Mouse (Mus musculus): Measurements from ENCODE around the gene Dhrs2. TPM values are rescaled to one million over a fixed set of nuclear protein-coding genes. Genes with fewer than 3 reads are reported as not detected.

Dhrs2 gene
- polyA plus RNA-seq, 1 experiment from 2014 or later = not detected

DNA sequence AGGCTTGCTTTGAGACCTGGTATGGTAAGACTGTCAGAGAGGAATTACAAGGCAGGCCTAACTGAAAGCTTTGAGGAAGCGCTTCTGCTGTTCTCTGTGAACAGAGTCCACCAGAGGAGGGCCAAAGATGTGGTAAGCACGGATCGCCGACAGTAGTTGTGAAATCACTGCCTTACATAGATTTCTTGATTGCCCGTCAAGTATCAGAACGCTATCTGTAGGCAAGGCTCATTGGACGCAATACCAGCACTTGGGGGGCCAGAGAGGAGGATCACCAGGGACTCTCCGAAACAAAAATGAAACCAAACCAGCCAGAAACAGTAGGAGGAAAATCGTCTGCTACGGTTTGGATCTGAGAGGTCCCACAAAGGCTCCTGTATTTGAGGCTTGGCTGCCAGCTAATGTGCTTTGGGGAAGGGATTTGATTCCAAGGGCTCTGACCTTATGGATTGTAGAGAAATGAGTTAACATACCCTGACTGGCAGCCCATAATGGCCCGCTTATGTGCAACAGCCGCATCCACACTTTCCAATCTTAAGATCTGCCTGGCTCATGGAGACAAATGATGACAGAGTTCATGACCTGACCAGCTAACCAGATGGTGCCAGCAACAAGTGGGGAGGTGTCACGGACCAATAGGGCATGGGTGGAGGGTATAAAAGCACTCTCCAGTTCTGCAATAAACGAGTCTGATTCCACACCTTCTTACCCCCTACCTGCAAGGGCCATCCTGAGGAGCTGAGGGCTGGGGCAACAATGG is 27.8 kb upstream of the Dhrs2 start:
- Histone ChIP-seq H3K4me3 (ENCODE audit: low read depth, low read length) (no peak overlapping the region), H3K4me2 (ENCODE audit: low read depth, low read length, severe bottlenecking) (no peak overlapping the region), H3K9me3 (ENCODE audit: control insufficient read depth, low read length) (no peaks in the 10 kb centered on the region), H3K27me3 (ENCODE audit: control insufficient read depth, insufficient read depth, low read length) (no peaks in the 10 kb centered on the region), H3K9ac (ENCODE audit: low read length) (no peak overlapping the region), H3K36me3 (ENCODE audit: control insufficient read depth, insufficient read depth, low read length) (no peaks in the 10 kb centered on the region), H3K4me1 (replicated peaks; ENCODE audit: control insufficient read depth, insufficient read depth, low read length) (peaks cover 3% of the 10 kb centered on the region; the same call in 1 of the 2 replicates), H3K27ac (ENCODE audit: low read depth, low read length) (no peak overlapping the region)
- DNase-seq (ENCODE audit: low spot score) (no peak), ATAC-seq (replicated peaks; ENCODE audit: low FRiP score) (no peak)
- 79% methylated on average over 14 of the region's 14 CpGs for WGBS

DNA sequence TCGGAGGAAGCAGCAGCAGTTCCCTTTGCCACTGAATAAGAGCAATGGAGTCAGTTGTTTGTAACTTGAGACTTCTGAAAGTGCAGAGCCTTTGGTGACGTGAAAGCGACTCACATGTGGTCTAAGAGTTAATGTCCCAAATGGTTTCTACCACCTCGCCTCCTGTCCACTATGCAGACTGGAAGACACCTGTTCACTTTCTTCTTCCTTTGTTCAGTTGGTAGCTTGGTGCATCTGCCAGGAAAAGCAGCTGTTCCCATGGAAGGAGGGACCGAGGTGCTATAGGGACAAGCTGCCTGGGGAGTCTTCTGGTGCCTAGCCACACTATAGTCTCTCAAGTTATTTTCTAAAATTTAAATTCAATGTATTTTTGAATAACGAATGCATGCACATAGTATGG is 27.0 kb upstream of the Dhrs2 start:
- no peak overlapping the region for H3K27ac ChIP-seq (ENCODE audit: low read depth, low read length)
- H3K9me3 ChIP-seq (ENCODE audit: control insufficient read depth, low read length) = no peaks in the 10 kb centered on the region
- ATAC-seq (replicated peaks; ENCODE audit: low FRiP score) (no peak), DNase-seq (ENCODE audit: low spot score) (no peak)
- WGBS = 60% methylated on average over 6 of the region's 6 CpGs
- no peak overlapping the region for H3K4me3 ChIP-seq (ENCODE audit: low read depth, low read length)
- H3K4me1 ChIP-seq (replicated peaks; ENCODE audit: control insufficient read depth, insufficient read depth, low read length) = no peaks in the 10 kb centered on the region
- H3K27me3 ChIP-seq (ENCODE audit: control insufficient read depth, insufficient read depth, low read length) = no peaks in the 10 kb centered on the region
- H3K36me3 ChIP-seq (ENCODE audit: control insufficient read depth, insufficient read depth, low read length) = no peaks in the 10 kb centered on the region
- no peak overlapping the region for H3K9ac ChIP-seq (ENCODE audit: low read length)
- no peak overlapping the region for H3K4me2 ChIP-seq (ENCODE audit: low read depth, low read length, severe bottlenecking)

DNA sequence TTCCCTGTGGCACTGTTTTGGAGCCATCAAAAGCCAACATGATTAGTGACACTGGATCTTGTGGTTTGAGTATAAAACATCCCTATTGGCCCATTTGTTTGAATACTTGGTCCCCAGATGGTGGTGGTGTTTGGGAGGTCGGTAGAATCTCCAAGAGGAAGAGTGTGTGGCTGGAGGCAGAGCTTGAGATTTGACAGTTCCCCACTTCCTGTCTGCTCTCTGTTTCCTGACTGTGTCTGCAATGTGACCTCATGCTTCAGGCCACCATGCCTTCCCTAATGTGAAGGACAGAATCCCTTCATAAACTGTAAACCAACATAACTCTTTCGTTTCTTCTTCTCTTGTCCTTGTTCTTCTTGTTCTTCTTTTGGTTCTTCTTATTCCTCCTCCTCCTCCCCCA is 24.7 kb upstream of the Dhrs2 start:
- Histone ChIP-seq H3K9me3 (ENCODE audit: control insufficient read depth, low read length) (no peaks in the 10 kb centered on the region), H3K36me3 (ENCODE audit: control insufficient read depth, insufficient read depth, low read length) (no peaks in the 10 kb centered on the region), H3K4me3 (ENCODE audit: low read depth, low read length) (no peak overlapping the region), H3K27ac (ENCODE audit: low read depth, low read length) (no peak overlapping the region), H3K9ac (ENCODE audit: low read length) (no peak overlapping the region), H3K4me2 (ENCODE audit: low read depth, low read length, severe bottlenecking) (no peak overlapping the region), H3K27me3 (ENCODE audit: control insufficient read depth, insufficient read depth, low read length) (no peaks in the 10 kb centered on the region), H3K4me1 (replicated peaks; ENCODE audit: control insufficient read depth, insufficient read depth, low read length) (no peaks in the 10 kb centered on the region)
- no peak for ATAC-seq (replicated peaks; ENCODE audit: low FRiP score)
- no peak for DNase-seq (ENCODE audit: low spot score)
- WGBS = 69% methylated on average over 2 of the region's 2 CpGs

DNA sequence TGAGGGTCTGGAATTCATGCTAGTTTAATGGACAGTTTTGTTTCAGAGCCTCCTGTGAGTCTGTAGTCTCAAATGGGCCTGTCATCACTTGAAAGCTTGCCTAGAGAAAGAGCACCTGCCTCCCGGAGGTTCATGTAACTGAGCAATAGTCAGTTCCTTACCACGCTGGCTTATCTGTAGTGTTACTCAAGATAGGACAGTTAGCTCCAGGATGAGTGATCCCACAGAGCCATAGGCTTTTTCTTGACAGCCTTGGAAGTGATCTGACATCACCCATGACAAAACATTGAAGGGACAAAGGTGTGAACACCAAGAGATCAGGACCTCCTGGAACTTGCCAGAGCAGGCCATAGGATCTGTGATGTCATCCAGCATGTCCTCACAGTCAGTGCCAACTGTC is 23.6 kb upstream of the Dhrs2 start:
- Histone ChIP-seq H3K27me3 (ENCODE audit: control insufficient read depth, insufficient read depth, low read length) (no peaks in the 10 kb centered on the region), H3K9ac (ENCODE audit: low read length) (no peak overlapping the region), H3K27ac (ENCODE audit: low read depth, low read length) (no peak overlapping the region), H3K4me2 (ENCODE audit: low read depth, low read length, severe bottlenecking) (no peak overlapping the region), H3K36me3 (ENCODE audit: control insufficient read depth, insufficient read depth, low read length) (no peaks in the 10 kb centered on the region), H3K4me1 (replicated peaks; ENCODE audit: control insufficient read depth, insufficient read depth, low read length) (no peaks in the 10 kb centered on the region), H3K4me3 (ENCODE audit: low read depth, low read length) (no peak overlapping the region), H3K9me3 (ENCODE audit: control insufficient read depth, low read length) (no peaks in the 10 kb centered on the region)
- no peak for ATAC-seq (replicated peaks; ENCODE audit: low FRiP score)
- no peak for DNase-seq (ENCODE audit: low spot score)
- 86% methylated on average over 2 of the region's 2 CpGs for WGBS

DNA sequence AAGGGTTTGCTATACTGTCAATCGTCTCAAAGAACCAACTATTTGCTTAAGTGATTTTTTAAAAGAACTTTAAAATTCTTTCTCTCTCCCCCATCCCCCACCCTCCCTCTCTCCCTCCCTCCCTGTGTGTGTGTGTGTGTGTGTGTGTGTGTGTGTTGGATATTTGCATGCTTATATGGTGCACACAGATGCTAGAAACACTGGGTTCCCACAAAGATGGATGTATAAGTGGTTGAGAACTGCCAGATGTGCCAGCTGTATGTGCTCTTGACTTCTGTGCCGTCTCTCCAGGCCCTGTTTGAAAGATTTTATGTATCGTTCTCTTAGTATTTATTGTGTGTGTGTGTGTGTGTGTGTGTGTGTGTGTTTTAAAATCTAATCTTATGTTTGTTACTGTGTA is 17.3 kb upstream of the Dhrs2 start:
- Histone ChIP-seq H3K36me3 (ENCODE audit: control insufficient read depth, insufficient read depth, low read length) (no peaks in the 10 kb centered on the region), H3K9me3 (ENCODE audit: control insufficient read depth, low read length) (no peaks in the 10 kb centered on the region), H3K4me2 (ENCODE audit: low read depth, low read length, severe bottlenecking) (no peak overlapping the region), H3K27me3 (ENCODE audit: control insufficient read depth, insufficient read depth, low read length) (no peaks in the 10 kb centered on the region), H3K9ac (ENCODE audit: low read length) (no peak overlapping the region), H3K27ac (ENCODE audit: low read depth, low read length) (no peak overlapping the region), H3K4me1 (replicated peaks; ENCODE audit: control insufficient read depth, insufficient read depth, low read length) (no peaks in the 10 kb centered on the region), H3K4me3 (ENCODE audit: low read depth, low read length) (no peak overlapping the region)
- ATAC-seq (replicated peaks; ENCODE audit: low FRiP score) (no peak), DNase-seq (ENCODE audit: low spot score) (no peak)
- WGBS = 84% methylated on average over 3 of the region's 3 CpGs

DNA sequence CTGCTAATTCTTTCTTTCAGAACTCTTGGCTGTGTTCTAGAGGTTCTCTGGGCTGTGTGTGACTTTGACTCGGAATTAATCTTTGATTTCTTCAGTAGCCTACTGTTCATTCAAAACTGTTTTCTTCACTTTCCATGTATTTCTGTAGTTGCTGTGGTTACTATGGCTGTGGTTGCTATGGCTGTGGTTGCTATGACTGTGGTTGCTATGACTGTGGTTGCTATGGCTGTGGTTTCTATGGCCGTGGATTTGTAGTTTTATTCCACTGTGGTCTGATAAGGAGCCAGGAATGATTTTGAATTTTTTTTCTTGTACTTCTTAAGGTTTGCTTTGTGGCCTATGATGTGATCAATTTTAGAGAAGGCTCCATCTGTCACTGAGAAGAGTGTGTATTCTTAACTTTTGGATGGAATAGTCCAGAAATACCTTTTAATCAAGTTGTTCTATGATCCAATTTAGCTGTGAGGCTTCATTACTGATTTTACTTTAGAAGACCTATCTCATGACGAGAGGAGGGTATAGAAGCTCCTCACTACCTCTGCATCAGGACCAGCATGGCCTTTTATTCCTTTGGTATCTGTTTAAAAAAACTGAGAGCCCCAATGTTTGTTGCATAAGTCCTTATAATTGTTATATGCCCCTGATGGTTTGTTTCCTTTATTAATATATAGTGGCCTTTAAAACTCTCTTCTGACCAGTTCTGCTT is 16.6 kb upstream of the Dhrs2 start:
- 40% methylated on average over 3 of the region's 3 CpGs for WGBS
- no peak overlapping the region for H3K27ac ChIP-seq (ENCODE audit: low read depth, low read length)

DNA sequence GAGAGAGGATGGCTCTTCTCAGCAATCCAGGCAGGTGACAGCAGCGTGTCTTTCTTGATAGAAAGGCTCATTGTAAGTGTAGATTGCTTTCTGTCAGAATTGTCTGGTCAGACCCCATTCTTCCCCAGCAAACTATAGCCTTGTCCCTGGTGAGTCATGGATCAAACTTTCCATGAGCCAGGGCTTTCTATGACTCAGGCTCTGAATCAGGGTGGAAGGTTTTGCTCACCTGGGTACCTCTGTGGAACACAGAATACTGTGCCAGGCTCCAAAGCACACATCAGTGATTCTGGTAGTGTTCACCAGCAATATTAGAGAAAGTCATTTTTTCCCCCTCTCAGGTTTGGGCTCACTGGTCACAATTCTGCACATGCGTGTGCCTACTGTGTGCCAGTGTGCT is 13.5 kb upstream of the Dhrs2 start:
- 87% methylated on average over 2 of the region's 2 CpGs for WGBS
- H3K27ac ChIP-seq (ENCODE audit: low read depth, low read length) = no peak overlapping the region
- H3K9ac ChIP-seq (ENCODE audit: low read length) = no peak overlapping the region
- H3K4me3 ChIP-seq (ENCODE audit: low read depth, low read length) = no peak overlapping the region
- no peaks in the 10 kb centered on the region for H3K4me1 ChIP-seq (replicated peaks; ENCODE audit: control insufficient read depth, insufficient read depth, low read length)
- no peaks in the 10 kb centered on the region for H3K9me3 ChIP-seq (ENCODE audit: control insufficient read depth, low read length)
- no peak overlapping the region for H3K4me2 ChIP-seq (ENCODE audit: low read depth, low read length, severe bottlenecking)
- no peak for DNase-seq (ENCODE audit: low spot score)
- no peaks in the 10 kb centered on the region for H3K27me3 ChIP-seq (ENCODE audit: control insufficient read depth, insufficient read depth, low read length)
- H3K36me3 ChIP-seq (ENCODE audit: control insufficient read depth, insufficient read depth, low read length) = no peaks in the 10 kb centered on the region
- ATAC-seq (replicated peaks; ENCODE audit: low FRiP score) = no peak

More for the DNA sequence above, 16.6 kb upstream of the Dhrs2 start:
- Histone ChIP-seq H3K9ac (ENCODE audit: low read length) (no peak overlapping the region), H3K4me2 (ENCODE audit: low read depth, low read length, severe bottlenecking) (no peak overlapping the region), H3K4me3 (ENCODE audit: low read depth, low read length) (no peak overlapping the region), H3K4me1 (replicated peaks; ENCODE audit: control insufficient read depth, insufficient read depth, low read length) (no peaks in the 10 kb centered on the region), H3K27me3 (ENCODE audit: control insufficient read depth, insufficient read depth, low read length) (no peaks in the 10 kb centered on the region), H3K36me3 (ENCODE audit: control insufficient read depth, insufficient read depth, low read length) (no peaks in the 10 kb centered on the region), H3K9me3 (ENCODE audit: control insufficient read depth, low read length) (no peaks in the 10 kb centered on the region)
- ATAC-seq (replicated peaks; ENCODE audit: low FRiP score) (peak; percentile 56; the same call in 1 of the 2 replicates), DNase-seq (ENCODE audit: low spot score) (no peak)

DNA sequence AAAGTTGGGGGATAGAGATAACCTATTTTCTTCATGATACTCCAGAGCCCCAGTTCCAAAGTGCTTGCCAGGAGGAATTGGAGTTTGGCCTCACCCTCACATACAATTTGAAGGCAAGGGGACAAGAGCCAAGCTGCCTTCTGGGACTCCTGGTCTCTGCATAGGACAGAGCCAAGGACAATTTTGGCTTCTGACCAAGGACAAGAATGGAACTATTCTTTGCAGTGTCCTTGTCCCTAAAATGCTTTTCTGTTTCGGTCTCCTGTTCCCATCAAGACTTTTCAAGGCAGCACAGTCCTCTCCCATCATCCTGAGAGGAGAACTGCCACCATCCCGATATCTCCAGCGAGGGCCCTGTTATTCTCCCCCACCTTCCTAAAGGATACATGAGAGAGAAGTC is 8.2 kb upstream of the Dhrs2 start:
- ATAC-seq (replicated peaks; ENCODE audit: low FRiP score) = no peak
- Histone ChIP-seq H3K4me2 (ENCODE audit: low read depth, low read length, severe bottlenecking) (no peak overlapping the region), H3K9me3 (ENCODE audit: control insufficient read depth, low read length) (no peaks in the 10 kb centered on the region), H3K27me3 (ENCODE audit: control insufficient read depth, insufficient read depth, low read length) (no peaks in the 10 kb centered on the region), H3K9ac (ENCODE audit: low read length) (no peak overlapping the region), H3K4me3 (ENCODE audit: low read depth, low read length) (no peak overlapping the region), H3K27ac (ENCODE audit: low read depth, low read length) (no peak overlapping the region), H3K36me3 (ENCODE audit: control insufficient read depth, insufficient read depth, low read length) (no peaks in the 10 kb centered on the region), H3K4me1 (replicated peaks; ENCODE audit: control insufficient read depth, insufficient read depth, low read length) (no peaks in the 10 kb centered on the region)
- no peak for DNase-seq (ENCODE audit: low spot score)
- WGBS = 93% methylated on average over 3 of the region's 3 CpGs

DNA sequence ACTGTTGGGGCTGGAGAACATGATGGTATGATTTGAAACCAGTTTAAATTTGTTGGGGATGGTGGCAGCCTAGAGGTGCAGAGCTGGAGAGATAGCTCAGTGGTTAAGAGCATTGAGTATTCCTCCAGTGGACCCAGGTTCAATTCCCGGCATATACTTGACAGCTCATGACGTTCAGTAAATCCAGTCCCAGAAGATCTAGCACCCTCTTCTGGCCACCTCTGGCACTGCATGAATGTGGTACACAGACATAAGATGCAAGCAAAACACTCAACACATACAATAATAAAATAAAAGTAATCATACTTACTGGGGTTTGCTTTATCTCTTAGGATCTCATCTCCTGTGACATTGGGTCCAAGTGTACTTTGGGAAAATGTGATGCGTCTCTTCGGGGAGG is 7.3 kb upstream of the Dhrs2 start:
- Histone ChIP-seq H3K9ac (ENCODE audit: low read length) (no peak overlapping the region), H3K9me3 (ENCODE audit: control insufficient read depth, low read length) (no peaks in the 10 kb centered on the region), H3K4me3 (ENCODE audit: low read depth, low read length) (no peak overlapping the region), H3K27ac (ENCODE audit: low read depth, low read length) (no peak overlapping the region), H3K36me3 (ENCODE audit: control insufficient read depth, insufficient read depth, low read length) (no peaks in the 10 kb centered on the region), H3K4me2 (ENCODE audit: low read depth, low read length, severe bottlenecking) (no peak overlapping the region), H3K4me1 (replicated peaks; ENCODE audit: control insufficient read depth, insufficient read depth, low read length) (no peaks in the 10 kb centered on the region), H3K27me3 (ENCODE audit: control insufficient read depth, insufficient read depth, low read length) (no peaks in the 10 kb centered on the region)
- WGBS = 64% methylated on average over 4 of the region's 4 CpGs
- peak; percentile 67 for DNase-seq (ENCODE audit: low spot score)
- ATAC-seq (replicated peaks; ENCODE audit: low FRiP score) = no peak

All from forebrain, embryonic 11.5 days (tissue).